In the genomic region with DNA sequence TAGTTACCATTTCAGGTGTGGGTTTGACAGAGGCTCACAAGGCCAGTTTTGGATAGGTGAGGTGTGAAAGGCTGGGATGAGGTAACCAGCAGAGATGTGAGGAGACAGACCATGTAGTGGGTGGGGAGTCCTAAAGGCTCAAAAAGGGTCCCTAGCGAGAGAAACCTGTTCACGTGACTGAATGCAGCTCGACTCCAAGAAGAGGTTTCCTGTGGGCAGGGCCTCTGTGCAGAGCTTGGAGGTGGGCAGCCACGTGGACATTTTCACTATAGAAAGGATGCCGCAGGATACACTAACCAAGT, we compare ENCODE assay signal across 8 mouse cellular contexts. TPM values are rescaled to one million over a fixed set of nuclear protein-coding genes. Genes with fewer than 3 reads are reported as not detected.
DNase-seq lines count a peak whose midpoint lies in the region; ATAC-seq and TF ChIP-seq lines count a peak whose summit lies in the region.

No protein-coding gene starts in this region.

- WGBS in embryonic facial prominence, embryonic 10.5 days, result 0% methylated on average over 5 of the region's 5 CpGs
- WGBS in hindbrain, postnatal 0 days, result 0% methylated on average over 5 of the region's 5 CpGs
- 2% methylated on average over 5 of the region's 5 CpGs for WGBS in midbrain, postnatal 0 days

- no peaks in the 10 kb centered on the region for H3K9me3 ChIP-seq in embryonic facial prominence, embryonic 10.5 days
- H3K9me3 ChIP-seq in hindbrain, postnatal 0 days (ENCODE audit: low read length), result no peaks in the 10 kb centered on the region
- H3K9me3 ChIP-seq in midbrain, postnatal 0 days (ENCODE audit: low read length), result no peaks in the 10 kb centered on the region

- peak overlapping the region; percentile 79 for H3K9ac ChIP-seq in hindbrain, postnatal 0 days (replicated peaks; ENCODE audit: low read length)
- H3K9ac ChIP-seq in midbrain, postnatal 0 days (replicated peaks; ENCODE audit: low read length, poor library complexity, severe bottlenecking), result peak overlapping the region; percentile 79

- no peak for DNase-seq in layer of hippocampus, adult 2 months (ENCODE audit: low spot score in 2 of 2)
- no peak for DNase-seq in layer of hippocampus, postnatal 14 days (ENCODE audit: low spot score in 2 of 2)
- no peak for DNase-seq in embryonic facial prominence, embryonic 10.5 days (ENCODE audit: low spot score)
- no peak for DNase-seq in hindbrain, postnatal 0 days (ENCODE audit: low spot score)
- DNase-seq in midbrain, postnatal 0 days (ENCODE audit: low spot score), result no peak
- no peak for DNase-seq in left cerebral cortex, adult 8-10 months (ENCODE audit: low spot score in 2 of 2)
- DNase-seq in gastrocnemius, adult 8-10 months (ENCODE audit: low spot score in 2 of 2), result no peak

- H3K27me3 ChIP-seq in embryonic facial prominence, embryonic 10.5 days (replicated peaks; ENCODE audit: low read depth, poor library complexity, severe bottlenecking), result no peaks in the 10 kb centered on the region
- H3K27me3 ChIP-seq in hindbrain, postnatal 0 days (ENCODE audit: insufficient read depth, low read length), result no peaks in the 10 kb centered on the region
- H3K27me3 ChIP-seq in midbrain, postnatal 0 days (ENCODE audit: insufficient read depth, low read length), result no peaks in the 10 kb centered on the region

- TF ChIP-seq CTCF in layer of hippocampus, adult 2 months (conservative IDR thresholded peaks at IDR 0.05), result no peak
- TF ChIP-seq CTCF in hindbrain, postnatal 0 days (IDR thresholded peaks at IDR 0.05; ENCODE audit: low read depth), result no peak
- no peak for TF ChIP-seq CTCF in midbrain, postnatal 0 days (IDR thresholded peaks at IDR 0.05)

- no peak for ATAC-seq in hindbrain, postnatal 0 days
- ATAC-seq in midbrain, postnatal 0 days (ENCODE audit: low FRiP score), result no peak
- ATAC-seq in CD4-positive, CD25-positive, alpha-beta regulatory T cell, adult 4 months, result no peak

- H3K4me2 ChIP-seq in hindbrain, postnatal 0 days (ENCODE audit: low read depth, low read length), result peak overlapping the region; percentile 62
- peak overlapping the region; percentile 61 for H3K4me2 ChIP-seq in midbrain, postnatal 0 days (ENCODE audit: low read depth, low read length, poor library complexity, severe bottlenecking)

- peak overlapping the region; percentile 94; the same call in 1 of the 2 replicates for H3K27ac ChIP-seq in layer of hippocampus, adult 2 months
- H3K27ac ChIP-seq in embryonic facial prominence, embryonic 10.5 days (replicated peaks), result peak overlapping the region; percentile 95
- peak overlapping the region; percentile 81 for H3K27ac ChIP-seq in hindbrain, postnatal 0 days
- peak overlapping the region; percentile 85 for H3K27ac ChIP-seq in midbrain, postnatal 0 days (ENCODE audit: low read depth, low read length)

- H3K36me3 ChIP-seq in embryonic facial prominence, embryonic 10.5 days (replicated peaks), result peaks cover 17% of the 10 kb centered on the region
- peaks cover 8% of the 10 kb centered on the region; the same call in 1 of the 2 replicates for H3K36me3 ChIP-seq in hindbrain, postnatal 0 days (ENCODE audit: insufficient read depth, low read length)
- H3K36me3 ChIP-seq in midbrain, postnatal 0 days (ENCODE audit: insufficient read depth, low read length), result peaks cover 9% of the 10 kb centered on the region

- H3K4me1 ChIP-seq in embryonic facial prominence, embryonic 10.5 days, result peaks cover 17% of the 10 kb centered on the region
- no peaks in the 10 kb centered on the region; the same call in 1 of the 2 replicates for H3K4me1 ChIP-seq in hindbrain, postnatal 0 days (ENCODE audit: insufficient read depth, low read length)
- no peaks in the 10 kb centered on the region; the same call in 1 of the 2 replicates for H3K4me1 ChIP-seq in midbrain, postnatal 0 days (ENCODE audit: insufficient read depth, low read length)

- H3K4me3 ChIP-seq in layer of hippocampus, adult 2 months, result peak overlapping the region; percentile 74
- peak overlapping the region; percentile 81 for H3K4me3 ChIP-seq in embryonic facial prominence, embryonic 10.5 days
- H3K4me3 ChIP-seq in hindbrain, postnatal 0 days (ENCODE audit: low read length), result peak overlapping the region; percentile 79
- H3K4me3 ChIP-seq in midbrain, postnatal 0 days (ENCODE audit: low read depth, low read length), result peak overlapping the region; percentile 74

RNA-seq across cellular contexts. Expression of a gene that starts 0.4 kb away (rescaled TPM):
- total RNA-seq in layer of hippocampus, adult 2 months (2021), result 10 to 100 TPM; 19.3 to 26.3 TPM
- 10 to 100 TPM; 28.3 to 31.3 TPM for total RNA-seq in layer of hippocampus, postnatal 14 days (2021)
- 5.1 and 5.5 TPM in 2 replicates for polyA plus RNA-seq in embryonic facial prominence, embryonic 10.5 days (2016; fragmentation: Nextera tagmentation; extraction: Ambion mirVana)
- total RNA-seq in hindbrain, postnatal 0 days (2014; rRNA removed), result 80.2 and 89.6 TPM in 2 replicates
- 30.7 and 35.2 TPM in 2 replicates for polyA plus RNA-seq in hindbrain, postnatal 0 days (2015; fragmentation: Nextera tagmentation; extraction: Ambion mirVana)
- 85.2 and 87.4 TPM in 2 replicates for total RNA-seq in midbrain, postnatal 0 days (2014; rRNA removed)
- 37.4 and 38.1 TPM in 2 replicates for polyA plus RNA-seq in midbrain, postnatal 0 days (2015; fragmentation: Nextera tagmentation; extraction: Ambion mirVana)
- total RNA-seq in left cerebral cortex, adult 8-10 months (2022), result 10 to 100 TPM; 20.8 to 27.9 (median 24.8) TPM
- 1 to 10 TPM; 2.3 to 3.1 TPM for polyA plus RNA-seq in CD4-positive, CD25-positive, alpha-beta regulatory T cell, adult 4 months (2017; shearing (Covaris generic))
- total RNA-seq in gastrocnemius, adult 8-10 months (2022), result 1 to 10 TPM; 7.2 to 9.4 (median 8.7) TPM

RNA-seq across cellular contexts. Expression of a gene that starts 0.7 kb away (rescaled TPM):
- total RNA-seq in layer of hippocampus, adult 2 months (2021), result 1 to 10 TPM; 6.7 to 7.7 TPM
- 1 to 10 TPM; 6.2 to 9.6 TPM for total RNA-seq in layer of hippocampus, postnatal 14 days (2021)
- polyA plus RNA-seq in embryonic facial prominence, embryonic 10.5 days (2016; fragmentation: Nextera tagmentation; extraction: Ambion mirVana), result 18.5 and 21.6 TPM in 2 replicates
- 16.7 and 20.1 TPM in 2 replicates for total RNA-seq in hindbrain, postnatal 0 days (2014; rRNA removed)
- polyA plus RNA-seq in hindbrain, postnatal 0 days (2015; fragmentation: Nextera tagmentation; extraction: Ambion mirVana), result 34.8 and 35.3 TPM in 2 replicates
- total RNA-seq in midbrain, postnatal 0 days (2014; rRNA removed), result 8.9 and 12.0 TPM in 2 replicates
- polyA plus RNA-seq in midbrain, postnatal 0 days (2015; fragmentation: Nextera tagmentation; extraction: Ambion mirVana), result 25.2 and 32.5 TPM in 2 replicates
- total RNA-seq in left cerebral cortex, adult 8-10 months (2022), result 10 to 100 TPM in 1 of 4 experiments, 1 to 10 TPM in 3; 7.5 to 10.2 (median 9.5) TPM
- polyA plus RNA-seq in CD4-positive, CD25-positive, alpha-beta regulatory T cell, adult 4 months (2017; shearing (Covaris generic)), result 1 to 10 TPM; 7.8 to 8.8 TPM
- 10 to 100 TPM; 10.2 to 13.4 (median 10.9) TPM for total RNA-seq in gastrocnemius, adult 8-10 months (2022)

RNA-seq across cellular contexts. Expression of a gene that starts 25.3 kb away (rescaled TPM):
- total RNA-seq in layer of hippocampus, adult 2 months (2021), result 10 to 100 TPM; 20.5 to 21.4 TPM
- total RNA-seq in layer of hippocampus, postnatal 14 days (2021), result 10 to 100 TPM; 27.7 to 32.7 TPM
- 29.4 and 31.4 TPM in 2 replicates for polyA plus RNA-seq in embryonic facial prominence, embryonic 10.5 days (2016; fragmentation: Nextera tagmentation; extraction: Ambion mirVana)
- 20.6 and 25.6 TPM in 2 replicates for total RNA-seq in hindbrain, postnatal 0 days (2014; rRNA removed)
- polyA plus RNA-seq in hindbrain, postnatal 0 days (2015; fragmentation: Nextera tagmentation; extraction: Ambion mirVana), result 20.5 and 21.2 TPM in 2 replicates
- 26.5 and 29.1 TPM in 2 replicates for total RNA-seq in midbrain, postnatal 0 days (2014; rRNA removed)
- 18.7 and 20.9 TPM in 2 replicates for polyA plus RNA-seq in midbrain, postnatal 0 days (2015; fragmentation: Nextera tagmentation; extraction: Ambion mirVana)
- 10 to 100 TPM; 19.2 to 25.9 (median 23.0) TPM for total RNA-seq in left cerebral cortex, adult 8-10 months (2022)
- 100 to 1,000 TPM; 103 to 150 TPM for polyA plus RNA-seq in CD4-positive, CD25-positive, alpha-beta regulatory T cell, adult 4 months (2017; shearing (Covaris generic))
- 1 to 10 TPM; 2.8 to 3.8 (median 3.6) TPM for total RNA-seq in gastrocnemius, adult 8-10 months (2022)

RNA-seq across cellular contexts. Expression of a gene that starts 33.2 kb away (rescaled TPM):
- total RNA-seq in layer of hippocampus, adult 2 months (2021), result 10 to 100 TPM; 42.4 to 48.1 TPM
- 10 to 100 TPM; 73.5 to 75.5 TPM for total RNA-seq in layer of hippocampus, postnatal 14 days (2021)
- polyA plus RNA-seq in embryonic facial prominence, embryonic 10.5 days (2016; fragmentation: Nextera tagmentation; extraction: Ambion mirVana), result 55.6 and 56.8 TPM in 2 replicates
- total RNA-seq in hindbrain, postnatal 0 days (2014; rRNA removed), result 108 and 137 TPM in 2 replicates
- polyA plus RNA-seq in hindbrain, postnatal 0 days (2015; fragmentation: Nextera tagmentation; extraction: Ambion mirVana), result 34.3 and 36.2 TPM in 2 replicates
- total RNA-seq in midbrain, postnatal 0 days (2014; rRNA removed), result 112 and 129 TPM in 2 replicates
- polyA plus RNA-seq in midbrain, postnatal 0 days (2015; fragmentation: Nextera tagmentation; extraction: Ambion mirVana), result 37.4 and 38.0 TPM in 2 replicates
- total RNA-seq in left cerebral cortex, adult 8-10 months (2022), result 10 to 100 TPM; 44.1 to 61.8 (median 51.2) TPM
- polyA plus RNA-seq in CD4-positive, CD25-positive, alpha-beta regulatory T cell, adult 4 months (2017; shearing (Covaris generic)), result 10 to 100 TPM; 30.1 to 41.9 TPM
- total RNA-seq in gastrocnemius, adult 8-10 months (2022), result 100 to 1,000 TPM in 3 of 4 experiments, 10 to 100 TPM in 1; 92.0 to 138 (median 119) TPM

RNA-seq across cellular contexts. Expression of a gene that starts 43.7 kb away (rescaled TPM):
- total RNA-seq in layer of hippocampus, adult 2 months (2021), result under 1 TPM in 1 of 2 experiments, not detected in 1; 0.27 TPM
- under 1 TPM in 1 of 2 experiments, not detected in 1; 0.45 TPM for total RNA-seq in layer of hippocampus, postnatal 14 days (2021)
- polyA plus RNA-seq in embryonic facial prominence, embryonic 10.5 days (2016; fragmentation: Nextera tagmentation; extraction: Ambion mirVana), result 0.09 TPM in 1 of 2 replicates, not detected in the other
- total RNA-seq in hindbrain, postnatal 0 days (2014; rRNA removed), result 0.16 and 2.1 TPM in 2 replicates
- 0.61 and 0.84 TPM in 2 replicates for polyA plus RNA-seq in hindbrain, postnatal 0 days (2015; fragmentation: Nextera tagmentation; extraction: Ambion mirVana)
- total RNA-seq in midbrain, postnatal 0 days (2014; rRNA removed), result 0.33 and 0.66 TPM in 2 replicates
- 1.1 and 1.5 TPM in 2 replicates for polyA plus RNA-seq in midbrain, postnatal 0 days (2015; fragmentation: Nextera tagmentation; extraction: Ambion mirVana)
- total RNA-seq in left cerebral cortex, adult 8-10 months (2022), result under 1 TPM in 3 of 4 experiments, not detected in 1; 0.18 to 0.50 (median 0.37) TPM
- not detected for polyA plus RNA-seq in CD4-positive, CD25-positive, alpha-beta regulatory T cell, adult 4 months (2017; shearing (Covaris generic))
- 1 to 10 TPM; 1.1 to 1.5 (median 1.3) TPM for total RNA-seq in gastrocnemius, adult 8-10 months (2022)
